Mouse (Mus musculus) regulatory T cell (primary cell): ENCODE measurements around the gene Add1.

Experiments used
- in situ Hi-C: fragments of 300-600 bp; cut with MboI, MseI; formaldehyde crosslinking; loops from one replicate; pipeline ENCODE4 v1.15.1; 2025; ENCODE audit warnings: high pct_unique_total_duplicates

Add1 gene

DNA sequence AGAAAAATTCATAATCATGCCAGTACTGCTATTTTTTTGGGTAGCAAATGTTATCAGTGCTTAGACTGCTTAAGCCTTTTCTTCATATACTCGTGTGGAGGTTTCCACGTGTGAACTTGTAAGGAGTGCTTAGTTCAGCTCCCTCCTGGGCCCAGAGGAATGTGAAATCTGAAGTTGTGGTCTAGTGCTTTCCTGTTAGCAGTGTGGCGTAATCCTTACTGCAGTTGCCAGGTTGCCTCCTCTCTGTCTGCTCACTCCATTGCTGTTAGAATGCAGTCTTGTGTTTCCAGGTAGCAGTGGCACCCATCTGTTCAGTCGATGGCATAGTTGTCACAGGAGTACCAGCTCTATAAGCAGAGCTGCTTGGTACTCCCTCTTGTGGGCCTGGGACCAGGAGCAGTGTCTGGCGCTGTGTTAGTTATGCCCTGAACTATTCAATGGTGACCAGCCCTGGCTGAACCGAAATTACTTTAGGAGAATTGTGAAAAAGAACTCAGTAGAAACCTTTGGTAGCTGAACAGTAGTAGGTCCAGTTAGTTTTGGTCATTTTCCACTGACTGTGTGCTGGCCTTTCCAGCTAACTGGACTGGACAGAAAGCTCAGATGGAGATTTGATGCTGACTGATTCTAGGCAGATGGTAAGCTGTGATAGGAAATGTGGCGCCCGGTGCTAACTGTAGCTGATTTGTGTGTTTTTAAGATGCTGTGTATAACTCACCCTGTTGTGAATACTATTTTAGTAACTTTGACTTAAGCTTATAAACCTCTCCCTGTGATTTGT, 33.8 kb downstream of the Add1 start:
- in situ Hi-C loops = no loop called here

DNA sequence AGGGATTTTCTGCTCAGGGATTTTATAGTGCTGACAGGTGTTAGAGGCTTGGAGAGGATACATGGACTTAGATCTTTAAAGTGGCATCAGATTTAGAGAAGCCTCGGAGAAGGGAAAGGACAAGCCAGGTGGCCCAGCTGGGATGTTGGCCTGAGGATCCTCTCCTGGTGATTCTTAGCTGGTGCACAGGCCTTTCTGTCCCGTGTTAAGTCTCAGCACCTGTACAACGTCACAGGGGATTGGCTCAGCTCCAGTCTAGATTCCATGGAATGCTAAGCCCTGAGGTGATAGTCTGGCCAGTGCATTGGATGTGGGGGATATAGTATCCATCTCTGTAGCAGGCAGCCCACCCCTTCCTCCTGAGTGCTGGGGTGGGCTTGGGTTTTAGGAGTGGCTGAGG, 34.8 kb downstream of the Add1 start:
- in situ Hi-C loops = no loop called here

DNA sequence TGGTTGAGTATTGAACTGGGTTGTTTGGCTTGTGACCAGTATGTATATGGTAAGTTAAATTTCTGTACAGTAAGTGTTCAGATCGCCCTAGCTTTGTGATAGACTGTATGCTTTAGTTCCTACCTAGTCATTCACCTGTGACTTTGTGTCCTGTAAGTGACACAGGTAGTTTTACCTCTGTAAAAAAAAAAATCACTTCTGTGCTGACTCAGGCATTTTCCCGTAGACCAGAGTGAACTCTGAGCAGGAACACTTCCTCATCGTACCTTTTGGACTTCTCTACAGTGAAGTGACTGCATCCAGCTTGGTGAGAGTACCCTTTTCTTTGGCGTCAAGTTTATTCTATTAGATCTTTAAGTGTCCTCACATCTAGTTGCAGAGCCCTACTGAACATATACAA, 36.5 kb downstream of the Add1 start:
- in situ Hi-C loops = no loop called here

DNA sequence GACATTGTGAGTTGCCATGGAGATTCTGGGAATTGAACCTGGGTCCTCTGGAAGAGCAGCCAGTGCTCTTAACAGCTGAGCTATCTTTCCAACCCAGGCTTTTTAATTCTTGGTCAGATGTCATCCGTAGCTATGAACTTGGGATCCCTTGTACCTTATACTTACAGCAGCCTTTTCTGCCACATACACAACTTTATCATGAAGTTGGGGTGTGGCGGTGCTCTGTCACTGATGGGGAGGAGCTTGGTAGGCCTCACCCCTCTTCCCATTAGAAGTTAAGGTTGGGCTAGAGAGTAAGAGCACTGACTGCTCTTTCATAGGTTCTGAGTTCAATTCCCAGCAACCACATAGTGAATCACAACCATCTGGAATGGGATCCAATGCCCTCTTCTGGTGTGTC, 59.5 kb downstream of the Add1 start:
- in situ Hi-C loops = no loop called here

DNA sequence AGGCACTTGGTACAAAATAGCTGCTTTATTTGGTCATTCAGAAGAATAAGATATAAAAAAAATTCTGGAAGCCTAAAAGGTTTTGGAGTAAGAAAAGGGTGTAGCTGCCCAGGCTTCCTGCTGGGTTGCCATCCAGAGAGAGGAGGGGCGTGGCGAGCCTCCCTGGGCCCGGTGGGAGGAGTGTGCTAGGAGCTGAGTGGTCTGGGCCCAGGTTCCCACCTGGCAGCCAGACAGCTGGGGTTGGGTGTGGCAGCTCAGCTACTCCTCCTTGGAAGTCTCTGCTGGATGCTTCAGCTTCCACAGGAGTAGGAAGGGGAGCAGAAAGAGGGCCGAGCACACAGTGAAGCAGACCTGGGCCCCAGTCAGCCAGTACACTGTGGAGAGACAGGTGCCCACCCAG, 60.2 kb downstream of the Add1 start:
- in situ Hi-C loops = no loop called here

DNA sequence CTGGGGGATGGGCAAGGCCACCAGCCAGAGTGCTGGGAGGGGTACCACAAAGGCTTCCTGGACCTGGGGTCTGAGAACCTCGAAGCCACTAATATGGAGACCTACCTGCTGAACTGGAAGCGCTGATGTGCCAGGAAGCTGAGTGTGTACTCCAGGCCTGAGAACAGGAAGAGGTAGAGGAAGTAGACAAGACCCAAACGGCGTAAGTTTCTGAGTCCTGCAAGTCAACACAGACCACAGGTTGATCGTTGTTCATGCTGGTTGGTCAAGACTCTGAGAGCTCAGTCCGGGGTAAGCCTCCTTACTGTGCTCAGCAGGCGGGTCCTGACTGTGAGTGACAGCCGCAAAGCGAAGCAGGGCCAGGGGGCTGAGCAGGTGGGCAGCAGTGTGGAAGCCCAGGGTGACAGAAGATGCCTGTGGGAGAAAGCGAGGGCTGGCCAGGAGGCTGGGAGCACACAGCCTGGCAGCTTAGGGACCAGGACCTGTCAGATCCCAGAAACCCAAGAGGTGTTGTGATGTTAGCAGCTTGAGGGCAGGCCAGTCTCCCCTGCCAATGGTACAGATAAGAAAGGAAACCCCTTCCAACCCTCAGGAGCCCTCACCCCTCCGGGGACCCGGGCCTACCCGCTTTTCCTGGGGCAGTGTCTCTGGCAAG, 61.4 kb downstream of the Add1 start:
- in situ Hi-C loops = no loop called here

DNA sequence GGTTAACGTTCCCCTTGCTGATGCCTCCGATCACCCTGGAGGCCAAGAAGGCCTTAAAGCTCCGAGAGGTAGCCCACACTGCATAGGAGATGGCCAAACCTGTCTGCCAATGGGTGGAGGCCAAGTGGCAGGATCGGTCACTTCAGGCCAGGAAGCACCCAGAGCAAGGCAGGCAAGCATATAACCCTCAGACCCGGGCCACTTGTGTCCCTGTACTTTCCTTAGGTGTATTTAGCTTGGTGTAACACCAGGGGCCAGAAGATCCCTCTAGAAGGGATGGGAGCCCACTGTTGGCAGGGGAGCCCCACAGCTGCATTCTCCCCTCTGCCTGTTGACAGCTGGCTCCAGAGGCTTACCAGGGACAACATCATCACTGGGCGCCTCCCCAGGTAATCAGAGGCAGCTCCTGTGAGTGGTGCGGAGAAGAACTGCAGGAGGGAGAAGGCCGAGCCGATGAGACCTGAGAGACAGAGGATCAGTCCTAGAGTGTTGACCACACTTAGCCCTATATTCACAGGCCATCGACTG, 62.3 kb downstream of the Add1 start:
- in situ Hi-C loops = no loop called here

DNA sequence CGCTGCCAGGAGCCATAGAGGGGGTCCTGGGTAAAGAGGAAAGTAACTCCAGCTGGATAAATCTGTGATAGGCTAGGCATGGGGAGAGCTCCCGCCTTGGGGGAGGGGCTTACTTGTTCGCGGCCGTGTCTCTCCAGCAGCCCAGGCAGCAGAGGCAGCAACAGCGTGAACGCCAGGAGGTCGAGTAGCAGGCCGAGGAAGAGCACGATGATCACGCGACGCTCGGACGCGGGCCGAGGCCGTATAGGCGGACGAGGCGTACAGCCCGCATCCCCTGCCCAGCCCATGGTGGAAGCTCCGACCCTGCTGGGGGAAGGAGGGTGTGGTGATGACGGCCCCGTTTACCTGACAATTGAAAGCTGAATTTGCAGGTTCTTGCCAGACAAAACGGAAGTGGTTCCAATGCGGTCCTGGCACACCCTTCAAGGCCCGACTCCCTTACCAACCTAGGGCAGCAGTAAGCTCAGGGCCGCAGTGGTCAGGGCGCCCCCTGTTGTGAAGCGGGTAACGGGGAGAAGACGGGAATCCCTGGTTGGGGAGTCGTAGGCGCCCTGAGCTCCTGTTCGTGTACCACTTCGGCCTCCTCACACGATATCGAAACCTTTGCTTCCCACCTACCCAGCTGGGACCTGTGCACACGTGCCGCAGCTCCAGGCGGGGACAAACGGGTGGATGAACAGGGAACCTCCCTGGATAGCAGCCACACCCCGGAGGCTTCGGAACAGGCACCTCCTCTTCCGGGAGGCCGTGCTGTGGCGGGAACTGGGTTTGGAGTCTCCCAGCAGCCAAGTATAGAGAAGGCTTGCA, 63.2 kb downstream of the Add1 start, which contains the start of gene Mfsd10:
TSS of gene Mfsd10 (minus strand) at position 732 of the 807 bp plus-strand sequence.
- in situ Hi-C loops = no loop called here

DNA sequence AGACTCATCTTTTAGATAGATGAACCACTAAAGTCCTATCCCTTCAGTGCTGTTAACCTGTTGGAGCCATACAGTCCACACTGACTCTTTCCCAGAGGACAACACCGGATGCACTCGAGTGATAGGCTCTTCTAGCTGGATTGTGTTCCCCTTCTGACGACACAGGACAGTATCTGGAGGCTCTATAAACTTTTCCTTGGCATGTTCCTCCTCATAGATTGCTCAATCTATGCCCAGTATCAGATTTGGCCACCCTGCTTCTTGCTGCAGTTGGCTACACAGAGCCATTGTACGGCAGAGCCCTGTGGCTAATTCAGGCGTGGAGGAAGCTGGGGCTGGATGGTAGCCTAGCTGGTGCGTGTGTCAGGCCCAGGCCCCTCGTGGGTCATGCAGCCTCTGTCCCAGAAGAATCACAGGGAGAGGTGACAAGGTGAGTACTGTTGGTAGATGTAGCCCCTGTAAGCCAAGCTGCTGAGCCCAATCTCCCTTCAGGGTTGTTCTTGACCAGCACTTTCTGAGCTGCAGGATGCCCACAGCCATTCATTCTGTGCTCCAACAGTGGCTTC, 64.2 kb downstream of the Add1 start:
- in situ Hi-C loops = no loop called here

DNA sequence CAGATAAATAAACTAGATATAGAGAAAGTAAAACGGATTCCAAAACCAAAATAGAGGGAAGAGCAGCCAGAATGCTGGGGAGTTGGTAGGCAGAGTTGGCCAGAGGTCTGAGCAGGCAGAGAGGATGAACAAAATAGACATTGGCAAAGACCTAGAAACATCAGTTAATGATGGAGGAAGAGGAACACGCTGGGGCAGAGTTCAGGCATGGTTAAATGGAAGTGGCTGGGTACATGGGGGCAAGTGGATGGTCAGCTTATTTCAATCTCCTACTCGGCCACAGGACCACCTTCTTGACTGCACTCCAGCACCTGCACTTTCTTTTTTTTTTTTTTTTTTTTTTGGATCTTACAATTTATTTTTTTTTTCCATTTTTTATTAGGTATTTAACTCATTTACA, 68.5 kb downstream of the Add1 start:
- in situ Hi-C loops = no loop called here

DNA sequence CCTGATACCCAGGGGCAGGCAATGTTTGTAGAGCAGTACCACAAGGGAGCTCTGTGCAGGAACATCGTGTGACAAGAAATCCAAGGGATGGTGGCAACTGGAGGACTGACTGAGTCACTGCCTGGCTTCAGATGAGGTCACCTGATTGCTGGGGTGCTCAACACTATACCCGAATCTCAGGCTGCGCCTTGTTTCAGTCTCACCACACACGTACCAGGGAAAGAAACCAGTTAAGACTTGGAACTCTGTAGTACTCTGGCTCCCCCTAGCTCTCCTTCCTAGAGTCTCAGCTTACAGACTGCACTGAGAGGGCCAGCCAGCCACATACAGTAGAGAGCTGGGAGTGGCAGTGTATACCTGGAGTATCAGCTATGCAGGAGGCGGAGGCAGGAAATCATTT, 69.5 kb downstream of the Add1 start:
- in situ Hi-C loops = no loop called here

DNA sequence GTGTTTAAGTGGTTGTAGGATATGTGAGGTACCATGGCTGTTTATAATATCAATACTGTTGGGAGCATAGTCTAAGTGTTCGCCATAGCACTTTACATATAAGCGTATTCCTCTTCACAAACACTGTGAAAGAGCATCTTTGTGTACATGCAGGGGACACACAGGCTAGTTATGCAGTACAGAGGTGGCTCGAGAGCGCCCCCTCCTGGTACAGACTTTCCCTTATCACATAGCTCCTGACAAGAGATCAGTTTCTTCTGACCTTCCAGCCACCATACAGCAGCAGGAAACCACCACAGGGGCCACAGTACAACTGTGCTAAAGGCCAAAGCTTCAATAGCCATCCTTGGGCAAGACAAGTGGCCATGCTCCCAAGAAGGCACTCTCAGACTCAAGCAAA, 74.1 kb downstream of the Add1 start:
- in situ Hi-C loops = loop anchor here (5.0 kb wide), 2 partner anchors 100 to 300 kb away; no protein-coding TSS in a partner anchor

DNA sequence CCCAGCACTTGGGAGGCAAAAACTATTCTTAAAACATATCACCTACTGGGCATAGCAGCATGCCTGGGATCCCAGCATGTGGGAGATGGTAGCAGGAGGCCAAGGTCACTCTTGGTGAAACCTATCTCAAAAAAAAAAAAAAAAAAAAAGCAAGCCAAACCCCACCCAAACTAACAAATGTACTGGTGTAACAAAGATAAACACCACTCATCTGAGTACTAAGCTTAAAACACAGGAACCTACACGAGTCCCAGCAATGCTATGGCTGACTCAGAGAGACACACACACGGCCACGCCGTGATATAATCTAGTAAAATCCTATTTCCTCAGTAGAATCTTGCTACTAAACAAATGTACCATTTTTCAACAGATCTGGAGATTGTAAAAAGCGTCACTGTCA, 79.5 kb downstream of the Add1 start:
- in situ Hi-C loops = no loop called here

DNA sequence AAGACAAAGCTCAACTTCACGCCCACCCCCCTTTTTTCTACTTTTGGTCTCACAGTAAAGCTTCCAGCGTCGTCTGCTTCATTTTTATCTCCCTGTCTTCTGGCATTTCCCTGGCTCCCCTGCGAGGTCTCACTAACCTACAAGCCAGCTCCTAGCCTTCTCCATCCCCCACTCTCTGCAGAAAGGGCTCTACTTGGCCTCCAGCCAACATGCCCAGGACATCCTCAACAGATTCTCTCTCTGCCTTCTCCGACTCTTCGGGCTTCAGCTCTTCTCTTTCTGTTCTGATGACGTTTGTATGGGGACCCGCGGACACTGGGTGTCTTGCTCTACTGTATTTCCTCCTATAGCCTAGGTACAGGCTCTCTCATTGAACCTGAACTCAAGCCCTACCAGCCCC, 81.4 kb downstream of the Add1 start:
- in situ Hi-C loops = loop anchor here (5.0 kb wide), 1 partner anchor 133 kb away; no protein-coding TSS in a partner anchor

DNA sequence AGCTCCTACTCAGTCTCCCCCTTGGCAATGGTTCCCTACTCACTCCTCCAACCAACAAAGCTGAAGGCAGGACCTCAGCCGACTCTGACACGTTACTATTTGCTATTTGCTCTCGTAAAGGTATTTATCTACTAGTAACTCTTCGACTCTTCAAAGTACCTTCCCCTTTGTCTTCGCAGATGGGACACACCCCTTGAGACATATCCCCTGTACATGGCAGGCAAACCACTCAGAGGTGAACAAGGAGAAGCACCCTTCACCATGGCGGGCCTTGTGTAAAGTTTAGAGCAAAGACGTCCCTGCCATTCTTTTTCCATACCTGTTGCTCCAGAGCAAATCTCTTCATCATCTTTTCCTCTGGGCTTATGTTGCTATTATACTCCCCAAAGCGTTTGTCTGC, 84.1 kb downstream of the Add1 start:
- in situ Hi-C loops = loop anchor here (5.0 kb wide), 1 partner anchor 135 kb away; no protein-coding TSS in a partner anchor

DNA sequence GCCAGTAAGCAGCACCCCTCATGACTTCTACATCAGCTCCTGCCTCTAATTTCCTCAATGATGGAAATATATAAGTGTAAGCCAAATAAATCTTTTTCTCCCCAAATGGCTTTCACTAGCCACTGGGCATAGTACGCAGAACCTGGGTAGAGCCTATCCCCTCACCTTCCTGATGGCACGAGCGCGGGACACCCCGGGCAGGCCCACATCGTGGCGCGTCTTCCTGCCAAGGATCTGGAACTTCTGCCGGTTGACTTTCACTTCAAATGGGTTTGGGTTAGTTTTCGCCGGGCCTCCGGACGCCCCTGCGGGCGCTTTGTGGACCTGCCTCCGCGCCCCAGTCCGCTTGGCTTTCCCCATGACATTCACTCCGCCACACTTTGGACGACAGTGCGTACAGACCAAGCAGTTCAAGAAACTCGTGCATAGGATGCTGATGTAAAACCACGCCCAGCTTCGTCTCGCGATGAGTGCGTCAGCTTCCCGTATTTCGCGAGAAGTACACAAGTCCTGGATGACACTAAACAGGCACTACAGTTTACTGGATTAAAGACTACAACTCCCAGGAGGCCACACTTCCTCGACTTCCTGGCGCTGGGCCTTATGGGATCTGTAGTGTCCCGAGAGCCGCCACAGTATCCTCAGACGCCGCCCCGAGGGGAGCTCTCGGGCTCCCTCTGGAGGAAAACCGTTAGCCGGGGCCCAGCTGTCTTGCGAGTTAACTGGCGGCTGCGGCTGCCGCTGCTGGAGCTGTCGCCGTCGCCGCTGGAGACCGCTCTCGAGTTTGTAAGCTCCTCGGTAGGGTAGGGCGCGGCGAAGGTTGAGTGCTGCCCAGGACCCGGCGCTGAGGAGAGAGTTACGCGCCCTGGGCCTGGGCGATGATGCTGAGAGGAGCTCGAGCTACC, 86.5 kb downstream of the Add1 start, which contains the start of the genes Nop14 and Grk4:
TSS of gene Nop14 (minus strand) at position 463 of the 905 bp plus-strand sequence.
TSS of gene Grk4 (plus strand) at position 694 of the 905 bp plus-strand sequence.
- in situ Hi-C loops = loop anchor here (5.0 kb wide), 1 partner anchor 138 kb away; no protein-coding TSS in a partner anchor

DNA sequence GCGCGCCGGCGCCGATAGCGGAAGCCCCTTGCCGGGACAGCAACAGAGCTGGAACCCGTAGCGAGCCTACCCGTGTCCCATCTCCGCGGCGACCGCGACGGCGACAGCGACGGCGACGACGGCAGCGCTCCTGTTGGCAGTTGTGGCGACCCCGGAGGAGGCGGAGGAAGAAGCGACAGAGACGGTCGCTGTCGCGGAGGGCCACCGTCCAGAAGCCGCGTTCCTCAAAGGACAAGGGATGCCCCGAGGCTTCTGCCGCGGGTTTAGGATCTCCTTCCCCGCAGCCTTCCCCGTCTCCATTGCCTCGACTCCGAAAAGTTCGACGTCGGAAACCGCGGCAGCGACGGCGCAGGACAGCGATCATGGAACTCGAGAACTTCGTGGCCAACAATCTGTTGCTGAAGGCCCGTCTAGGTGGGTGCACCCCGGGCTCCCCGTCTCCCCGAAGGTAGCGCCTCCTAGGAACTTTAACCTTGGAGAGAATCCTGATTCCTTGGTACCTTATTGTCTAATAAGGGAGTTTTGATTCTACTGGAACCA, 87.2 kb downstream of the Add1 start:
- in situ Hi-C loops = no loop called here

DNA sequence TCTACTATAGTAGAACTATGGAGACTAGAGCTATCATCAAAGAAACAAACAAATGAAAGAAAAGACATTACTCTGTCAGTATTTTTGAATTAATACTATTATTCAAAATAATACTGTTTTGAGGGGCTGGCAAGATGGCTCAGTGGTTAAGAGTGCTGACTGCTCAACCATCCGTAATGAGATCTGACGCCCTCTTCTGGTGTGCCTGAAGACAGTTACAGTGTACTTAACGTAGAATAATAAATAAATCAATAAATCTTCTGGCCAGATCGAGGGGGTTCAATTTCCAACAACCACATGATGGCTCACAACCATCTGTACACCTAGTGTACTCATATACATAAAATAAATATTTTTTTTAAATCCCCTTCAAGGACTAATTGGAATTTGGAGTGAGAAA, 88.4 kb downstream of the Add1 start:
- in situ Hi-C loops = no loop called here

DNA sequence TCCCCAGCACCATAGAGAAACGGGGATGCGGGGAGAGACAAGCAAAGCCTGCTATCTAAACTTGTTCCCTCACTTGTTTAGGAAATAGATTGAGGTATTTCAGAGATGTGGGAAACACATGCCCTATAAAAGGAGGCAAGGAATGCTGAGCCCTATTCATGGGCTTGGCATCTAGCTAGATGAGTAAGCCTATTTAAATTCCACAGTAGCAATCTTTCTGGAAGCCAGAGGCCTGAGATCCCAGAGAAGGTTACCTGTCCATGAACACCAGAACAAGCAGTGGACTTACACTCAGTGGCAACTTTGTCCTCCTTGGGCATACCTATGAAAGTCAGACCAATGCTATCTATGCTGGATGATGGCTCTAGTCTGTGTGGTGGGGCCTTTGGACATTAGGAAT, 89.8 kb downstream of the Add1 start:
- in situ Hi-C loops = no loop called here

DNA sequence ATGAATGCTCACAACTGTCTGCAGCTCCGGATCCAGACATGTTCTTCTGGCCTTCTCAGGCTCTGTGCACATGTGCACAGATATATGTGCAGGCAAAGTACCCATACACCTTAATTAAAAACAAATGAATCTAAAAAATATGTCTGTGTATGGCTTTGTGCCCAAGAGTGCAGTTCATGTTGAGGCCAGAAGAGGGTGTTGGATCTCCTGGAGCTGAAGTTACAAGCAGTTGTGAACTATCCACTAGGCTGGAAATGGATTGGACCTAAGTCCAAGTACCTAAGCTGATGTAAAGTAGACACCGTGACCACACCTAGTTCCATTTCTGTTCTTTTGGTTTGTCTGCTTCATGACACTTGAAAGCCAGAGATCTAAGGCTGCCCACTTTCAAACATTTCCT, 96.0 kb downstream of the Add1 start:
- in situ Hi-C loops = no loop called here
